Mouse (Mus musculus) testis, adult 2 months (tissue): Measurements from ENCODE around the gene Ube2o.

Experiments used
- CTCF ChIP-seq: fragments of 200-500 bp; IDR thresholded peaks from 2 replicates; pipeline ENCODE4 v1.5.1; 2012; ENCODE audit warnings: low read depth, mild to moderate bottlenecking, inconsistent platforms, low read length, moderate library complexity; ENCODE audit not compliant: control insufficient read depth, insufficient read depth, insufficient replicate concordance
- POLR2A ChIP-seq: fragments of 200-500 bp; IDR thresholded peaks from 2 replicates; pipeline ENCODE4 v1.6.1; 2012; ENCODE audit warnings: low read depth, mild to moderate bottlenecking, inconsistent platforms, low read length, moderate library complexity; ENCODE audit not compliant: control insufficient read depth

DNA sequence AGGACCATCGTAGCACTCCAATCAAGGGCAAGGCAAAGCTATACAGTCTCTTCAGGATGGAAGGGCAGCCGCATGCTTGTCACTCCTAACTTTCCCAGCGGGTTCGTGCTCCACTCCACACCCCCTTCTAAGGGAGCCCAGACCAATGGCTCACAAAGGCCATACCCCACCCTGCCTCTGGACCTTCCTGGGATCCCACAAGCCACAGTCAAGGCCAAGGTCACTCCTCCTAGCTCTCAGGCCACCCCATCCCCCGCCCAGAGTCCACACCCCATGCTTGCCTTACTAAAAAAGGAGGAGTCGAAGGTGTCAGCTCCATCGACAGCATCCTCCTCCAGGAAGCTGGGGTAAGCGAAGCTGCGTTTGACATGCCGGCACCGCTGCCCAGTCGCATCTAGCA, 22.9 kb upstream of the Ube2o start:
- no peak for TF ChIP-seq CTCF
- TF ChIP-seq POLR2A, result no peak
